Mouse (Mus musculus): ENCODE measurements around the gene Csmd2.

DNA sequence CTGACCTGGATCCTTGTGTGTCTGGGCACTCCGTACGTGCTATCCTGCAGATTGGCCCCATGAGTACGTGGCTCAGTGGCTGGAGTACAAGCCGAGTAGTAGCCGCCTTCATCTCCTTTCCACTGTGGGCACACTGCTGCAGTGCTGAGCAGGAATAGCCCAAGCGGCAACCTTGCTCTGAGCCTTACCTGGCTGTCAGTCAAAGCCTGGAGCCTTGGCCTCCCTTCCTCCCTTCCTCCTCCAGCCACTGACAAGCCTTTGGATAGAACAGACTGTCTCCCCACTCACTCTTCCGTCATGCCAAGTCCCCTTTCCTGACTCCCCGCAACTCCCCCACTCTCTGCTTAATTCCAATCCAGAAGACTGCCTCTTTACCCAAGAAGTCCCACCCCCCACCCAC is 135.6 kb downstream of the Csmd2 start:
- TF ChIP-seq CTCF (IDR thresholded peaks at IDR 0.05; ENCODE audit: low read depth) (no peak), EP300 (IDR thresholded peaks at IDR 0.05; ENCODE audit: low read depth) (no peak)

Data from liver, postnatal 0 days (tissue).